Mouse (Mus musculus): ENCODE data around the gene Mon2.
A peak's percentile ranks its signal among the peaks of the same experiment; 100 is the strongest.
"Not testable (repeated sequence)": the region's sequence is repeated elsewhere in the genome, so short reads cannot be mapped to it uniquely, and the experiment has no call there.

The Mon2 gene

GRCm38 (mm10) chr10:123056463-123056862, 19.8 kb downstream of the Mon2 start:
- DNase-seq, result no peak

GRCm38 (mm10) chr10:123055205-123056000, 20.9 kb downstream of the Mon2 start:
- DNase-seq, result no peak

GRCm38 (mm10) chr10:123053557-123053956, 22.7 kb downstream of the Mon2 start:
- DNase-seq, result no peak

- DNase-seq, result peak; percentile 32
These were observed 24.3 kb downstream of the Mon2 start for GRCm38 (mm10) chr10:123052021-123052420.

- no peak for DNase-seq
These were observed 27.6 kb downstream of the Mon2 start for GRCm38 (mm10) chr10:123048730-123049129.

GRCm38 (mm10) chr10:123039936-123040335, 36.4 kb downstream of the Mon2 start:
- DNase-seq, result no peak

GRCm38 (mm10) chr10:123032078-123032646, 44.1 kb downstream of the Mon2 start:
- no peak for DNase-seq

GRCm38 (mm10) chr10:123031449-123031848, 44.9 kb downstream of the Mon2 start:
- DNase-seq, result no peak

- no peak for DNase-seq
These were observed 45.7 kb downstream of the Mon2 start for GRCm38 (mm10) chr10:123030589-123030988.

- no peak for DNase-seq
These were observed 47.4 kb downstream of the Mon2 start for GRCm38 (mm10) chr10:123028949-123029348.

GRCm38 (mm10) chr10:123026736-123027135, 49.6 kb downstream of the Mon2 start:
- not testable (repeated sequence) for DNase-seq

GRCm38 (mm10) chr10:123013435-123013834, 62.9 kb downstream of the Mon2 start:
- no peak for DNase-seq

- no peak for DNase-seq
These were observed 64.9 kb downstream of the Mon2 start for GRCm38 (mm10) chr10:123011421-123011820.

GRCm38 (mm10) chr10:123005237-123006185, 70.8 kb downstream of the Mon2 start:
- DNase-seq, result no peak

GRCm38 (mm10) chr10:123004475-123005236, 71.6 kb downstream of the Mon2 start:
- DNase-seq, result no peak

- no peak for DNase-seq
These were observed 74.3 kb downstream of the Mon2 start for GRCm38 (mm10) chr10:123001985-123002384.

GRCm38 (mm10) chr10:123001363-123001762, 74.9 kb downstream of the Mon2 start:
- DNase-seq, result no peak

GRCm38 (mm10) chr10:122999356-122999755, 76.9 kb downstream of the Mon2 start:
- no peak for DNase-seq

GRCm38 (mm10) chr10:122997852-122998251, 78.5 kb downstream of the Mon2 start:
- DNase-seq, result no peak

GRCm38 (mm10) chr10:122994402-122995107, 81.8 kb downstream of the Mon2 start:
- DNase-seq, result no peak

GRCm38 (mm10) chr10:122991648-122992047, 84.7 kb downstream of the Mon2 start:
- no peak for DNase-seq

- DNase-seq, result no peak
These were observed 85.3 kb downstream of the Mon2 start for GRCm38 (mm10) chr10:122991053-122991452.

Data from lung, postnatal 14 days (tissue).